Mouse (Mus musculus): ENCODE data around the gene Usp25.

Usp25 gene

DNA sequence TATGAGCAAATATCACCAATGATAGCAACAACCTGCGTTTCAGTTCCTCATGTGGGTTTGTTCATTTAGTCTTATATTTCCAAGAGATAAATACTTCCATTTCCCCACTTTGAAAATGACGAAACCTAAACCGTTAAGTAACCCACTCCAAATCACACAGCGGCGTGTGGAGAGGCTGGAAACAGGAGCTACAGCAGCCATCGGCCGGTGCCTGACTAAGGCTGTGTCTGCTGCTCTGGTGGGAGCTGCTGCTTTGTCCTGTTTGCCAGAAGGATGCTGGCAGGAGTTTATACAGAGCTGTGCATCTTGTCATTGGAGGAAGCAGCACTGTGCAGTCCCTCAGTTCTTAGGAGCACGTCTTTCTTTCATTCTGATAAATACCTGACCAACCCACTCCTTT lies 21.2 kb downstream of the Usp25 start:
- DNase-seq = no peak

DNA sequence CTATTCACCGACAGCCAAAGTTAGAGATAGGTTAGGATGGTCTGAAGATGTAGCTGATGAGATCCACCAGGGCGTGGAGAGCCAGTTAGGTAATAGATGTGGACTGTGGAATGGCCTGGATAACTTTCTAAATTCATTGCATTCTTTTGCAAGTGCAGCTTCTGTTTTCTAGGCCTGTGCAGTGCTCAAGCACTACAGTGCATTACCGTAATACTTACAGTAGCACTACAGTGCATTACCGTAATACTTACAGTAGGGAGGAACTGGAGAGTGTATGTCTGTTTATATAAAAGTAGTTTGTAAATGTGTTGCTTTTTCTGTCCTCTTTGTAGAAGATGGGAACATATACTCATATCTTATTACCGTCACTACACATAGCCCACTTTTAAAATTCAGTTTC lies 28.1 kb downstream of the Usp25 start:
- no peak for DNase-seq

DNA sequence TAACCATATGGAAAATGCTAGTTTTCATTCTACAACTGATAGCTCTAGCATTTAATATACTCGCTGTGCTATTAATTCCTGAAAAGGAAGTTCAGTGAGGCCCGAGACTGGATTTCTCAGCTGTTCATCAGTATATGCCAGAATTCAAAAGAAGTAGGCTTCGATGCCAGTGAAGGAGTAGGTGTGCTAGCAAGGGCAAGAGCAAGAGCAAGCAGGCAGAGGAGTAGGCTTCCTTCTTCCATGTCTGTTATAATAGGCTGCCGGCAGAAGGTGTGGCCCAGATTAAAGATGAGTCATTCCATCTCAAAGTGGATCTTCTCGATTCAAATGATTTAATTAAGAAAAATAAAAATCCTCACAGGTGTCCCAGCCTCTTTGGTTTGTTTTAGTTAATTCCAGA lies 30.0 kb downstream of the Usp25 start:
- no peak for DNase-seq

DNA sequence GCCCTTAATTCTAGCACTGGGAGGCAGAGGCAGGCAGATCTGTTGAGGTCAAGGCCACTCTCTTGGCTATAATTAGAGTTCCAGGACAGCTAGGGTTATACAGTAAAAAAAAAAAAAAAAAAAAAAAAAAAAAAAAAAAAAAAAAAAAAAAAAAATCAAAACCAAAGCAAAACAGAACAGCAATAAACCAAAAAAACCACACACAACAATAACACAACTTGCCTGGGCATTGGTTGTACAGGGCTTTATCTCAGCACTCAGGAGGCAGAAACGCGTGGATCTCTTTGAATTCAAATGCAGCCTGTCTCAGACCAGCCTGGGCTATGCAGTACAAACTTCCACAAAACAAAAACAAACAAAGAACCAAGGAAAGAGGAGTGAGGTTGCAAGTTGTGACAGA lies 40.7 kb downstream of the Usp25 start:
- no peak for DNase-seq

DNA sequence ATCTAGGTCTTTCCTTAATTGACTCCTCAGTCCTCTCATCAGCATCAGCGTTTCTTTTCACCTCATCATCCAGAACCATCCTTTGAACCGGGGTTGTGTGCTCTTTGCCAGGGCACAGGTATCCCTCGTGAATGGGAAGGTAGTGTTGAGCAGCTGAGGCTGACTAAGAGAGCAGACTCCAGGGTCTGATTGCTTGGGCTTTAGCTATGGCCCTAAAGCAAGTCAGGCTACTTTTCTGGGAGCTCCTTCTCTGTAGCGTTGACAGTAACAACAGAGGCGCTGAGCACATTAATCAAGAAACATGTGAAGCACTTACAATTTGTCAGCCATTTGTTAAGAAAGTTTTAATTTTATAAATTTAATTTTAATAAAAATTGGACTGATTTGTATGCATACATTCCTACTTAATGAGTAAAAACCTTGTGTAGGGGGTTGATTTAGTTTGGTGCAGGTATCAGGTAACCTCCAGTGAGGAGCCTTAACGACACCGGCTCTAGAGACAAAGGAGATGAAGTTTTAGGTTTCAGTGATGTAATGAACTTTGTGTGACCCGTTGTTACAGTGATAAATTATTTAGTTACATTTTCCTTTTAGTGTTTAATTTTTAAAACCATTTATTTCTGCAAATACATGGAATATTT lies 42.1 kb downstream of the Usp25 start:
- DNase-seq = no peak

DNA sequence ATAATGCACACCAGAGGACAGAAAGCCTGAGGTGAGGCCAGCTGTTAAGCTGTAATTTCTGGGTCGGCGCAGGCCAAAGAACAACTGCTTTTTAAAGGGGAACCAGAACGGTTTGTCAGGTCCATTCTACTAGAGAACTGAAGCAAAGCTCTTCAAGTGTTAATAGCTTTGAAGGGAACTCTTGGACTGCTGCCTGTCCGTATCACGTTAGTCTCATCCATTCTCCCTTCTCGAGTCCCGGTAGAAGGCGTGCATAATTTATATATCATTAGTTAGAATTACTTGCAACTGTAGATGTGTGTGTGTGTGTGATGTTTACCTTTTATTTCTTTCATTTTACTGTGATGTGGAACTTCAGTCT lies 42.6 kb downstream of the Usp25 start:
- DNase-seq = no peak

DNA sequence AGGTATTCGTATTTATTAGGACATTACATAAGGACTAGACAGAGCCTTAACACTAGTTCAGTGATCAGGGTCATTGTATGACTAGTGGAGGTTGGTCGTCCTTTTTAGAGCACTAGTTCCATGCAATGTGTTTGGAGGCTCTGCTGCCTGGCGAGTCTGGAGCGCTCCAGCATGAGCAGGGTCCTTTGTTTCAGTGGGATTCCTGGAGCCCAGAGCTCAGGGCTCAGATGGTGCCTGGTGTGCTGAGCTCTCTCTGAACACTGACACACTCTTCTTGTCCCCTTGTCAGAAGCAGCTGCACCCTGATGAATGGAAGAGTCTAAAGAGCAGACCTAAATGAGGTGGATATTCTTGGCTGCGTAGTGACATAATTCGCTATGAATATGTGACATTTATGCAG lies 45.1 kb downstream of the Usp25 start:
- DNase-seq = no peak

DNA sequence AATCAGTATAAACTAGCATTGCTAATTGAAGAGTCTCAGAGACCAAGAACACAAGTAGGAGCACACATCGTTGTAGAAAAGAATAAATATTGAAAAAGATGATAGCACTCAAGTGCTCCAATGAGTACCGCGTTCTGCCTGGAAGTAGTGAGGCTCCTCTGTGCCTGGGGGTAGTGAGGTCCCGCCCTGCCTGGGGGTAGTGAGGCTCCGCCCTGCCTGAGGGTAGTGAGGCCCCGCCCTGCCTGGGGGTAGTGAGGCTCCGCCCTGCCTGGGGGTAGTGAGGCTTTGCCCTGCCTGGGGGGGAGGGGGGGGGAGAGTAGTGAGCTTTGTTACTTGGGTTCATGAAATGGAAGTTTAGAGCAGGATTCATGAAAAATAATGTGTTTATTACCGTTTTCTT lies 46.7 kb downstream of the Usp25 start:
- DNase-seq = no peak

DNA sequence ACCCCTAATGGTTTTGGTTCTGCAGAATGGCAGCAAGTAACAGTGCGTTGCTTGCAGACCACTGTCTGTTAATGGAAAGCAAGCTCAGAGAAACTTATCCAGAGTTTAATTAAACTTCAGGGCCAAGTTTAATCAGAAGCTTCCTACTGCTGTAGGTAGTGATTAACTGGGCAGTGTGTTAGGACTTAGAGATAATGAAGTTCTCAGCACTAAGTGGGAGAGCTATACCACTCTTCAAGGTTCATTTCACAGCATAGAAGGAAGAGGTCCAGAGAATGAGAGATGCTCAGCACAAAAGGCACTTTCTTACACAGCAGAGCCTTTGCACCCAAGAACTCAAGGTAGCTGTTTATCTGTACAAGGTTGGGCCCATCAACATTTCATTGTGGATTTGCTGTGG lies 50.4 kb downstream of the Usp25 start:
- DNase-seq = no peak

DNA sequence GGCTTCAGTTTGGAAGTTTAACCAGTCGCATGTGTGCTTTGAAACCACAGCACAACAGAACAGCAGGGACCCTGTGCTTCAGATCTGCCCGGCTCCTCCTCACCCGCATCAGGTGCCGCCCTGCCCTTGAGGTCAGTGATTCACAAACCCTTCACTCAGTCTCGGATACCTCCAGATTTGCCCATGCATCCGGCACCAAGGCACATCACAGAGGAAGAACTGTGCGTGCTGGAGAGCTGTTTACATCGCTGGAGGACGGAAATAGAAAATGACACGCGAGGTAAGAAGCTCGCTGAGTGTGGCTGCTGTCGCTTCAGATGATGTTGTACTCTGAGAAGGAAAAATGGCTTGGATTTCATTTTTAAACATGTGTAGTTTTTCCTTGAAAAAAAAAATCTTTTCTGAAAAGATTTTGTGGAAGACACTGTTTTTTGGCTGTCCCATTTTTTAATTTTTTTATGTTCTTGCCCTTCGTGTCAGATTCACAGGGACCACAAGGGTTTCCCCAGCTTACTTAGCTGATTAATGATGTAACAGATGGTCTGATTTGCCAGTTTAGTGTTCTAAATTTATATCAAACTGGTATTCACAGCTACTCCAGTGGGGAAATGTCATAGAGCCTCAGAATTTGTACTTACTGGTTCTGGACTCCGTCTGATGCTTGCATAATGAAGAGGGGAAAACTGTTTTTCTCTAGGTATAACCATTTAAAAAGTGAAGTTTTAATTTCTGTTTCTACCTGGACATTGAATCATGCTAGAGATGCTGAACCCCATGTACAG lies 63.6 kb downstream of the Usp25 start:
- DNase-seq = peak; percentile 65

DNA sequence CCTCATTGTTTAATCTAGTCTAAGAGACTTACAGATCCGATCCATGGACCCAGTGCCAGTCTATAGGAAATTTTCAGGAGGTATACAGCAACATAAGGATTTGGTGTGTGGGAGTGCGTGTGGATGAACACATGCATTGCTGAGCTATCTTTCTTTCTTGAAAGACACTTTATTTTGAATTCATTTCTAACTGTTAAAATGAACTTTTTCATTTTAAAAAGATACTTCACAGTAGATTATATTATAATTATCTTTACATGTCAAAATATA lies 64.2 kb downstream of the Usp25 start:
- peak; percentile 39 for DNase-seq

DNA sequence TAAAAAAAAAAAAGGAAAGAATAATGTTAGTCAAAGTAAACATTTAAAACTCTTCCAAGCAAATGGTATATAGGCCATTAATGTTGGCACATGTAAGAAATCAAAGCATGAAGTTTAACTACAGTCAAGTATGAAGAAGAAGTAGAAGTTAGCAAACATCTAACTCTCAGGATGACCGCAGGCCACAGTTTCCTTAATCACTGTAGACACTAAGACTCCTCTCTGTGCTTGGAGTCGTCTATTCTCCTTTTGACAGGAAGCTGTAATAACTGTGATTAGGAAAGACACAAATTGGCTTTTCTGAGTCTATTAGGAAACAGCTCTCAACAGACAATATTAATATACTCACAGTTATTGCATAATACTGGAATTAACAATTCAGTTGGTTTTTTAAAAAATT lies 70.6 kb downstream of the Usp25 start:
- no peak for DNase-seq

DNA sequence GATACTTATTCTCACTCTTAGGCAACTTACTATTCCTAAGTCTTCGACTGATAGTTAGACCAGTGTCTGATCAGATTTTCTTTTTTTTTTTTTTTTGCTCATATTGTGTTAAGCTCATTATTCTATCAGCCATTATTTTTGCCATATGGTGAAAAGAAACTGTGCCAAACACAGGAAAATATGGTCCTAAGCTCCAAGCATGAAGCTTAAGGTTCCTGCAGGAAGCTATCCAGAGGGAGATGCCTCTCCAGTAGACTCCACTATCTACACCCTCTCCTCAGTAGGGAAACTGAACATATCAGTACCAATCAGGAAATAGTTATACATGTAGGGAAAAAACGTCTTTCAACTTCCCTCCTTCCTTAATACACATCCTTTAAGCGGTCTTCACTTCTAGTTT lies 76.3 kb downstream of the Usp25 start:
- no peak for DNase-seq

DNA sequence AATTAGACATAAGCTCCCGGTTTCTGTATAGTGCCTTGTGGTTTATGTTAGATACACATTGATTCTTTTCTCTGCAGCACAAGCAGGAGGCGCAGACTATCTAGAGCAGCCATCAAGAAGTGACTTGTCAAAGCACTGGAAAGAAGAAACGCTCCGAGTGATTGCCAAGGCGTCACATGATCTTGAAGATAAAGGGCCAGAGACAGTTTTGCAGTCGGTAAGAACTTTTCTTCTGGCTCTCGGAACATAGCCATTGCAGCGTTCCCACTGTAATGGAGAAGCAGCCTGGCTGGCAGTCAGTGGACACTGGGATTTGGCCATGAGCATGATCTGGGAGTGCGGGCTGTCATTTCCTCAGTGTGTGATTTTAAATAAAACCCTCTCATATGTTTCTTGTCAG lies 80.0 kb downstream of the Usp25 start:
- DNase-seq = no peak

DNA sequence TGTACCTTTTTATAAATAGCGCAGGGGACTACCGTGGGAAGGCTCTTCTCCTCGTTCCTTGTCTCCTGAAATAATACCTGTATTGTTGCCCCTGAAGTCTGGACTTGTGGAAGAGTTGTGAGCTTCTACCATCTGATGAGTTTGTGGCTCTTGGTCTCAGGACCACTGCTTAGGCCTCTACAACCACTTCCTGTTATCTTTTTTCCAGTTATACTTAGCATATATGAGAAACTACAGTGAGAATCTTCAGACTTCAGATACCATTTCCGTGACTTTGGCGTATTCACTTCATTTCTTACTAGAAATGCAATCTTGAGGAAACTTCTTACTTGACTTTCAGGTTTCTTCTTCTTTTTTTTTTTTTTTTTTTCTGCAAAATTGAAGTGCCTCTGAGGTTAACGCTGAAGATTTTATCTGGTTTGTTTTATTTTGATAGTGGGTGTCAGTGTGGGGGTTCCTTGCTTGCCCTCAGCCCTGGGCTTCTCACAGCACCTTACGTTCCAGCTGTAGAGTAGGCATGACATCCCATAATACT lies 81.6 kb downstream of the Usp25 start:
- no peak for DNase-seq

DNA sequence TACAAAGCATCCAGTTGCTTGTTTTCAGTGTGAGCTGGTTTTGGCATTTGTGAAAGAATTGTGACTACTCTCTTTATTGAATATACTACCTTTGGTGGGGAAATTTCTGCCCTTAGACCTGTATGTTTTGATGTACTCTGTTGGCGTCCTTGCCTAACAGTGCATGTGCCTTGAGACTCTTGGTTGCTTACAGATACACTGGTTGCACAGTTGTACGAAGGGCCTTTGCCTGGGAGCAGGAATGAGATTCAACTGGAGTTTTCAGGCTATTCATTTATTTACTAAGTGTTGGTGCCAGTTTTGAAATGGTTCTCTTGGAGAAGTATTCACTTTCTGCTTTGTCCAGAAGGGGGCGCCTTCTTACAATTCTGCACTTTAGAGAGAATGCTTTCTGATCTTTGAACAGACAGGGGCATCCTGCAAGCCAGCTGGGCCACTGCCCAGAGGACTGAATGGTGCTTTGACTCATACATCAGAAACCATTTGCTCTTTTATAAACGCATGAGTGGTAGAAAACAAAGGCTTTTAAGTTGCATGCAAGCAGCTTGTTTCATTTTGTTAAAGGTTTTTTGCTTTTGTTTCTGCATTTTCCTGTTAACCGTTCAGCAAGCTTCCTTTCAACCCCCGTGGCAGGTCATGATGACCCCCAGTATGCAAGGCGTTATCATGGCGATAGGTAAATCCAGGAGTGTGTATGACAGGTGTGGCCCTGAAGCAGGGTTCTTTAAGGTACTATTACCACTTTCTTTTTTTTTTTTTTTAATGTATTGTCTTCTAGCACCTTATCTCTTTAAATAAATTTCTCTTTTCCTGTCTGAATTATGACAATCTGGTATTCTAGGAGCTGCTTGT lies 85.7 kb downstream of the Usp25 start:
- peak; percentile 77 for DNase-seq

DNA sequence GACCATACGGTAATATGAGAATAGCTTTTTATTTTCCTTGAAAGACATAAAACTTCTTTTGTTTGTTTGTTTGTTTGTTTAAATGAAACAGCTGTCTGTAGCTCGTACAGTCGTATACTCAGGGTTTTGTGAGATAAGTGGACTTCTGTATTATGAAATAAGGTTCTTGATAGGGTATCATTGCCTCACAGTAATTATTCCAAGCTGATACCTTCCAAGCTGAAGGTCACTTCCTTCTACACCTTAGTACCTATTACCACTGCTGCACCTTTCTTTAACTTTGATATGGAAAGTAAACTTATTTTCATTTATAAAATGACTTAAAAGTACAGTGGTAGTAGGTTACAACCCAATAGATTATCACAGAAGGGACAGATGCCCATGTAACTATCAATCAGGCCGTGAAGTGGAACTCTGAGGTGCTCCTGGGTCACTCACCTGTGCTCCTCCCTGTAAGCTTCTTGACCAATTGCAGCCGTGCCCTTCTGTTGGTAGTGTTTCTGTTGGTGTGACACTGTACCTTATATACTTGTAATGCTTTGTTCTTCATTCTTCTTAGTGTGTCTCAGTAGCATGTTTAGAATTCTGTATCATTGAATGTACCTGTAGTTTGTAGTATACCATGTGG lies 90.2 kb downstream of the Usp25 start:
- DNase-seq = no peak

DNA sequence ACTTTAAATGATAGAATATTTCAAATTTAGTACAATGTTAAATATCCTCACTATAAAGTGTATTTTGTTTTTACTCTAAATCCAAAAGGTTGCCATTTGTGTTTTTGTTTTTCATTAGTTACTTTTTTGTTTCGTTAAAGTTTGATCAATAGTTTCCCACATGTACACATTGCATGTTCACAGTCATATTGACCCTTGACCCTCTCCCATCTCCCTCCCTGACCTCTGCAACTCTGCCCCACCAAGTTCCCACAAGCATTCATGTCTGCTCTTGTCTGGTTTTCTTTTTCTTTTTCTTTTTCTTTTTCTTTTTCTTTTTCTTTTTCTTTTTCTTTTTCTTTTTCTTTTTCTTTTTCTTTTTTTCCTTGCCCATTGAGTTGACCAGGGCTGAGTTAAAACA lies 97.8 kb downstream of the Usp25 start:
- DNase-seq = no peak

DNA sequence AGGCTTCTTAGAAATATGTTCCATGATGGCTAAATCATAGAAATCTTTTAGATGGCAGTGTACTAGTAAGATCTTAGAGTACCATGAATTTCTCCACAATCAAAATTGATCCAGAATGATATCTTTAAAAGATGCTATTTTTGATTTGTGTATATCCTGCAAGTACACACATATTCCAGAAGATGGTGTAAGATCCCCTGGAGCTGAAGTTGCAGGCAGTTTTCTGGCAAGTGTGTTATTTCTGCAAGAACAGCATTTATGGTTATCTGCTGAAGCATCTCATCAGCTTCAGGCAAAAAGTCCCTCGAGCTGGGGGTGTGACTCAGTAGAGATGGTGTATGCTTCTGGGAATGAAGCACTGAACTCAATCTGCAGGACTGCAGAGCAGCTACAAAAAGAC lies 112.4 kb downstream of the Usp25 start:
- DNase-seq = peak; percentile 9

DNA sequence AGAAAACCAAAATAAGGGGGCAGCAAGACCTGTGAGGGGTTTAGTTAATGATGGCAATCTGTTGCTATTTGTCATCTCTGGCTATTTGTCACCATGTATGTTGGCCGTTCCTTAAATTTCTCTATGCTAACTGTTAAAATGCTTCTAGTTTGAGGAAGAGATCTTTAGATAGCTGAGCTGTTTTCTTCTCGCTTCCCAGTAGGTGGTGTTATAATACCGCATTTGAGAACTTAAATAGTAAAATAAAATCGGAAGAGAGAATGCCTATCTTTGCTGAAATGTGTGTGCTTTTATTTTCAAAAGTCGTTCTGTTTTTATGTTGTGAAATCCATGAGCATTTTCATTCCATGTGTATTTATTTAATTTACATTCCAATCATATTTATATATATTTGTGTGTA lies 115.2 kb downstream of the Usp25 start:
- no peak for DNase-seq

DNA sequence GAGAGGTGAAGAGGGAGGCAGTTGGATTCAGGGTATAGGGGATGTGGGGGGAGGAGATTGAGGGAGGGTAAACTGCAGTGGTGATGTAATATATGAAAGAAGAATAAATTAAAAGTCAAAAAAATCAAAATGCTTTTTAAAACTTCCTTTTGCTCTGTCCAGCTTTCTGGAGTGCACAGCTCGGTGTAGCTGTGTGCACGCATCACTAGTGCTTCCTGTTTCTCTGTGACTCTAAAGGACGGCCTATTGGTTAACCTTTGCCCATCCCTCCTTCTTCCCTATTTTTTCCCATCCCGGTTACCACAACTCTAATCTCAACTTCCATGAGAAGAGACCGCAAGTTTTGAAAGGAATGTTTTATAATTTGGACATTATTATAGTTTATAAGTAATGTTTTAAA lies 119.5 kb downstream of the Usp25 start:
- DNase-seq = no peak

DNA sequence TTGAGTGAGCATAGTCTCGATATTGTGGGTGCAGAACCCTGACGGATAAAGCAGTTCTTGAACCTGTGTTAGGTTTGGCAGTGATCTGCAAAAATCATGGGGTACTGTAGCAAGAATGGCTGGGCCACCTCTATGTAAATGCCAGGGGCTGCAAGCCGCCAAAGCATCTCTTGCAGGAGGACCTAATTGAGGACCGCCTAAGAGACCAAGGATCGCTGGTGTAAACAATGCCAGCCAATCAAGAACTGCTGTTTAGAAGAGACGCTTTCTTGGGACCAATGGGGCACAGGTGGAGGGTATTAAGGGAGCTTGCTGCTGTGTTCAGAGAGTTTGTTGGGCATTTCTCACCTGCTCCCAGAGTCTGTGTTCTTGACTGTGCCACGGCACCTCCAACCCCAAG lies 127.1 kb downstream of the Usp25 start:
- DNase-seq = no peak

DNA sequence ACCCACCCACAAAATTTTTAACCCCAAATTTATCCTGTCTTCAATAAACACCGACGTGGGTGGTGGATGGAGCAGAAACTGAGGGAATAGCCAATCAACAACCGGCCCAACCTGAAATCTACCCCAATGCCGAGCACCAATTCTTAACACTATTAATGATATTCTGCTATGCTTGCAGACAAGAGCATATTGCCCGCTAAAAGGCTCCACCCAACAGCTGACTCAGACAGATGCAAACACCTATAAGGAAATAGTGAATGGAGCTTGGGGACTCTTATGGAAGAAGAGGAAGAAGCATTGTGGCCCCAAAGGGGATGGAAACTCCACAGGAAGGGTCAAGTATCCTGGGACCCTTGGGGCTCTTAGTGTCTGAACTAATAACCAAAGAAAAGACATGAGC lies 133.3 kb downstream of the Usp25 start:
- no peak for DNase-seq

DNA sequence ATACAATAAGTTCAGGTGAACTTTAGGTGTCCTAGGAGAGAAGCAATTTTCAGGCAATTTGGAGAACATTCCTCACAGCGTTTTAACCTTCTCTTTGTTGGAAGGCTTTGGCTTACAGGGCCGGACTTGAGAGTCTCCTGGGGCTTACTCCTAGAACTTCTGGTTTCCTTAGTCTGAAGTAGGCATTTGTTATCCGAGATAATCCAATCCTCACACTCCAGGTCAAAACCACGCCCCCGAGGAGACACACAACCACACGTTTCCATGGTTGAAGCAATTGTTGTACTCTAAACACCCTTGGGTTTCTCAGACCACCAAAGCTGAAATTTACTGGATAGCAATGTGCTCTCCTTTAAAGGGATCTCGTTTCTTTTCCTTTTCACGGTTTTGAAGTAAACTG lies 136.8 kb downstream of the Usp25 start:
- no peak for DNase-seq
